Mouse (Mus musculus): ENCODE results near the gene Ccr7. TPM values are rescaled to one million over a fixed set of nuclear protein-coding genes. Genes with fewer than 3 reads are reported as not detected.

The Ccr7 gene
- polyA plus RNA-seq, 1 experiment from 2014 or later, result 0.41 TPM

DNA sequence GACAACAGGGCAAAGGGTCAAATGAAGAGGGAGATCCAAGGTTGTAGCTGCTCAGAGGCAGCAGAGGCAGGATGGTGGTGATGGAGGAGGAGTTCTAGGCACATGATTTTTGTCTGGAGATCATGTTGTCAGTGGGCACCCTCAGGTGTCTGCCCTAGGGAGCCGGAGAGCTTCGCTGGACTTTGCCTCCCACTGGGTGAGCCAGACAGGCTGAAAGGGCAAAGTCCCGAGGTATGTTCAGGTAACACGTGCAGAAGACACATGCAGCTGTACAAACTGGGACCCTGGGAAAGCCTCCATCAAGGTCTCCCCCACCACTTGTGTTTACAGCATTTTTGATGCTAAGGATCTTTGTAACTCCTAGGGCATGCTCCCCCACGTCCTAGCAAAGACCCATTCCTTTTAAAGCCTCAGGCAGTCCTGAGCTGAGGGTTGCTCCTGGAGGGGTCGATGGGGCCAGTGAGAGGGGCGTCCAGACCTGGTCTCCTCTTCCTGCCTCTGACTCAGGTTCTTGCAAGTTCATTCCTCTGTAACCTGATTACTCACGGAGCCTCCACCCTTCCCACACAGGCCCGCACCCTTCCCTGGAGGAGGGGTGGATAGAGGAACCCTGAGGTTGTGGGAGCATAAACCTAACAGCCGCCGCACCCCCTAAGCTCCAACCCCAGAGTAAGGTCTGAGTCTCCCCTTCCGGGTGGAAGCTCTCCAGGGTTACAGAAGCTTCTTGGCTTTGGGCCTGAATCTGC, 48.7 kb downstream of the Ccr7 start:
- Histone ChIP-seq H3K4me3 (ENCODE audit: low read depth, low read length) (no peak overlapping the region), H3K27me3 (ENCODE audit: control insufficient read depth, insufficient read depth, low read length) (no peaks in the 10 kb centered on the region), H3K36me3 (ENCODE audit: control insufficient read depth, insufficient read depth, low read length) (no peaks in the 10 kb centered on the region), H3K4me1 (ENCODE audit: control insufficient read depth, insufficient read depth, low read length) (0 out of 2 replicates have a peak, but pooled peaks cover 5% of the 10 kb centered on the region), H3K9me3 (ENCODE audit: control insufficient read depth, low read length) (no peaks in the 10 kb centered on the region), H3K27ac (ENCODE audit: low read depth, low read length) (no peak overlapping the region), H3K9ac (ENCODE audit: low read length) (peak overlapping the region; percentile 6; the same call in 1 of the 2 replicates), H3K4me2 (ENCODE audit: low read depth) (no peak overlapping the region)
- ATAC-seq (ENCODE audit: insufficient read depth, low FRiP score, low TSS enrichment) (no peak), DNase-seq (ENCODE audit: low spot score) (no peak)
- WGBS, result 68% methylated on average over 12 of the region's 12 CpGs

GRCm38 (mm10) chr11:99104609-99105410, 50.1 kb downstream of the Ccr7 start:
- Histone ChIP-seq H3K27ac (ENCODE audit: low read depth, low read length) (no peak overlapping the region), H3K4me1 (ENCODE audit: control insufficient read depth, insufficient read depth, low read length) (0 out of 2 replicates have a peak, but pooled peaks cover 5% of the 10 kb centered on the region), H3K4me2 (ENCODE audit: low read depth) (no peak overlapping the region), H3K4me3 (ENCODE audit: low read depth, low read length) (no peak overlapping the region), H3K9me3 (ENCODE audit: control insufficient read depth, low read length) (no peaks in the 10 kb centered on the region), H3K36me3 (ENCODE audit: control insufficient read depth, insufficient read depth, low read length) (no peaks in the 10 kb centered on the region), H3K9ac (ENCODE audit: low read length) (no peak overlapping the region), H3K27me3 (ENCODE audit: control insufficient read depth, insufficient read depth, low read length) (no peaks in the 10 kb centered on the region)
- 71% methylated on average over 9 of the region's 9 CpGs for WGBS
- DNase-seq (ENCODE audit: low spot score) (no peak), ATAC-seq (ENCODE audit: insufficient read depth, low FRiP score, low TSS enrichment) (no peak)

- H3K36me3 ChIP-seq (ENCODE audit: control insufficient read depth, insufficient read depth, low read length), result no peaks in the 10 kb centered on the region
- H3K27ac ChIP-seq (ENCODE audit: low read depth, low read length), result no peak overlapping the region
- 0 out of 2 replicates have a peak, but pooled peaks cover 5% of the 10 kb centered on the region for H3K4me1 ChIP-seq (ENCODE audit: control insufficient read depth, insufficient read depth, low read length)
- H3K27me3 ChIP-seq (ENCODE audit: control insufficient read depth, insufficient read depth, low read length), result no peaks in the 10 kb centered on the region
- H3K4me2 ChIP-seq (ENCODE audit: low read depth), result no peak overlapping the region
- ATAC-seq (ENCODE audit: insufficient read depth, low FRiP score, low TSS enrichment) (no peak), DNase-seq (ENCODE audit: low spot score) (no peak)
- H3K9ac ChIP-seq (ENCODE audit: low read length), result no peak overlapping the region
- WGBS, result 87% methylated on average over 9 of the region's 9 CpGs
- no peaks in the 10 kb centered on the region for H3K9me3 ChIP-seq (ENCODE audit: control insufficient read depth, low read length)
- H3K4me3 ChIP-seq (ENCODE audit: low read depth, low read length), result no peak overlapping the region
Observed at GRCm38 (mm10) chr11:99102575-99103270, 52.2 kb downstream of the Ccr7 start.

- no peaks in the 10 kb centered on the region for H3K36me3 ChIP-seq (ENCODE audit: control insufficient read depth, insufficient read depth, low read length)
- WGBS, result 91% methylated on average over 8 of the region's 8 CpGs
- H3K4me2 ChIP-seq (ENCODE audit: low read depth), result no peak overlapping the region
- H3K4me1 ChIP-seq (ENCODE audit: control insufficient read depth, insufficient read depth, low read length), result no peaks in the 10 kb centered on the region
- no peak overlapping the region for H3K27ac ChIP-seq (ENCODE audit: low read depth, low read length)
- no peak for DNase-seq (ENCODE audit: low spot score)
- no peak overlapping the region for H3K4me3 ChIP-seq (ENCODE audit: low read depth, low read length)
- no peaks in the 10 kb centered on the region for H3K27me3 ChIP-seq (ENCODE audit: control insufficient read depth, insufficient read depth, low read length)
- no peaks in the 10 kb centered on the region for H3K9me3 ChIP-seq (ENCODE audit: control insufficient read depth, low read length)
- no peak overlapping the region for H3K9ac ChIP-seq (ENCODE audit: low read length)
- no peak for ATAC-seq (ENCODE audit: insufficient read depth, low FRiP score, low TSS enrichment)
Observed at GRCm38 (mm10) chr11:99101693-99102092, 53.2 kb downstream of the Ccr7 start.

DNA sequence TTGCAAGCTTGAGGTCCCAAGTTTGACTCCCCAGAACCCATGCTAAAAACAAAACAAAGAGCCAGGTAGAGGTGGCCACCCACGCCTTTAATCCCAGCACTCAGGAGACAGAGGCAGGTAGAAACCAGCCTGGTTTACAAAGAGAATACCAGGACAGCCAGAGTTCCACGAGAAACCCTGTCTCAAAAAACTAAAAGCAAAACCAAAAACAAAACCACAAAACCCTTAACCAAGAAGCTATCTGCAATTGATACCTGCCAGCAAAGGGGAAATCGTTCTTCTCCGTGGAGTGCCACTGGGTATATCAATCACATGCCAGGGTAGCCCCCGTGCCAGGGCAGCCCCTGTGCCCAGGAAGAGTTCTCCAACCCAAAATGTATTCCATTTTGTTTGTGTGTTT, 54.7 kb downstream of the Ccr7 start:
- H3K9ac ChIP-seq (ENCODE audit: low read length), result no peak overlapping the region
- no peak overlapping the region for H3K4me3 ChIP-seq (ENCODE audit: low read depth, low read length)
- WGBS, result 82% methylated on average over 5 of the region's 5 CpGs
- DNase-seq (ENCODE audit: low spot score), result no peak
- no peaks in the 10 kb centered on the region for H3K9me3 ChIP-seq (ENCODE audit: control insufficient read depth, low read length)
- no peaks in the 10 kb centered on the region for H3K36me3 ChIP-seq (ENCODE audit: control insufficient read depth, insufficient read depth, low read length)
- ATAC-seq (ENCODE audit: insufficient read depth, low FRiP score, low TSS enrichment), result no peak
- H3K4me1 ChIP-seq (ENCODE audit: control insufficient read depth, insufficient read depth, low read length), result no peaks in the 10 kb centered on the region
- H3K4me2 ChIP-seq (ENCODE audit: low read depth), result no peak overlapping the region
- H3K27ac ChIP-seq (ENCODE audit: low read depth, low read length), result no peak overlapping the region
- no peaks in the 10 kb centered on the region for H3K27me3 ChIP-seq (ENCODE audit: control insufficient read depth, insufficient read depth, low read length)

GRCm38 (mm10) chr11:99099516-99099915, 55.4 kb downstream of the Ccr7 start:
- no peak overlapping the region for H3K4me3 ChIP-seq (ENCODE audit: low read depth, low read length)
- no peak overlapping the region for H3K9ac ChIP-seq (ENCODE audit: low read length)
- no peak for DNase-seq (ENCODE audit: low spot score)
- no peaks in the 10 kb centered on the region for H3K9me3 ChIP-seq (ENCODE audit: control insufficient read depth, low read length)
- H3K4me1 ChIP-seq (ENCODE audit: control insufficient read depth, insufficient read depth, low read length), result no peaks in the 10 kb centered on the region
- H3K36me3 ChIP-seq (ENCODE audit: control insufficient read depth, insufficient read depth, low read length), result no peaks in the 10 kb centered on the region
- H3K4me2 ChIP-seq (ENCODE audit: low read depth), result no peak overlapping the region
- H3K27ac ChIP-seq (ENCODE audit: low read depth, low read length), result no peak overlapping the region
- 85% methylated on average over 7 of the region's 7 CpGs for WGBS
- ATAC-seq (ENCODE audit: insufficient read depth, low FRiP score, low TSS enrichment), result no peak
- no peaks in the 10 kb centered on the region for H3K27me3 ChIP-seq (ENCODE audit: control insufficient read depth, insufficient read depth, low read length)

DNA sequence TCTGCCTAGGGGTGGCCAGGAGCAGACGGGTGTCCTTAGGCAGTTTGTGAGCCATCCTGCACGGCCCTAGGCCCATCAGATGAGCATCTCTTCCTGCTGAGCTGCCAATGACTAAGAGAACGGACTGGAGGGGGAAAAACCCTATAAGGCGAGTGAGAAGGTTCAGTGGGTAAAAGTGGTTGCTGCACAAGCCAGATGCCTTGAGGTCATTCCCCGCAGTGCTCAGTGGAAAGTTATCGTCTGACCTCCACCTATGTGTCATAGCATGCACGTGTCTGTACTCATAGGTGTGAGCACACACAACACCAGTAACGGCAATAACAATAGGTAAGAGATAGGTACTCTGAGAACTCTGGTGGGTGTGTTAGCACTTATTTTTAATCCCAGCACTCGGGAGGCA, 56.0 kb downstream of the Ccr7 start:
- H3K9ac ChIP-seq (ENCODE audit: low read length), result no peak overlapping the region
- DNase-seq (ENCODE audit: low spot score) (no peak), ATAC-seq (ENCODE audit: insufficient read depth, low FRiP score, low TSS enrichment) (no peak)
- H3K27ac ChIP-seq (ENCODE audit: low read depth, low read length), result no peak overlapping the region
- no peaks in the 10 kb centered on the region for H3K4me1 ChIP-seq (ENCODE audit: control insufficient read depth, insufficient read depth, low read length)
- H3K36me3 ChIP-seq (ENCODE audit: control insufficient read depth, insufficient read depth, low read length), result no peaks in the 10 kb centered on the region
- no peak overlapping the region for H3K4me2 ChIP-seq (ENCODE audit: low read depth)
- no peak overlapping the region for H3K4me3 ChIP-seq (ENCODE audit: low read depth, low read length)
- WGBS, result 90% methylated on average over 9 of the region's 9 CpGs
- no peaks in the 10 kb centered on the region for H3K27me3 ChIP-seq (ENCODE audit: control insufficient read depth, insufficient read depth, low read length)
- H3K9me3 ChIP-seq (ENCODE audit: control insufficient read depth, low read length), result no peaks in the 10 kb centered on the region

- 84% methylated on average over 8 of the region's 8 CpGs for WGBS
- DNase-seq (ENCODE audit: low spot score), result no peak
- no peak overlapping the region for H3K9ac ChIP-seq (ENCODE audit: low read length)
Observed at GRCm38 (mm10) chr11:99096996-99097774, 57.7 kb downstream of the Ccr7 start.

More at GRCm38 (mm10) chr11:99096996-99097774, 57.7 kb downstream of the Ccr7 start:
- Histone ChIP-seq H3K27me3 (ENCODE audit: control insufficient read depth, insufficient read depth, low read length) (no peaks in the 10 kb centered on the region), H3K27ac (ENCODE audit: low read depth, low read length) (no peak overlapping the region), H3K4me3 (ENCODE audit: low read depth, low read length) (no peak overlapping the region), H3K9me3 (ENCODE audit: control insufficient read depth, low read length) (no peaks in the 10 kb centered on the region), H3K4me1 (ENCODE audit: control insufficient read depth, insufficient read depth, low read length) (no peaks in the 10 kb centered on the region), H3K4me2 (ENCODE audit: low read depth) (no peak overlapping the region), H3K36me3 (ENCODE audit: control insufficient read depth, insufficient read depth, low read length) (no peaks in the 10 kb centered on the region)
- ATAC-seq (ENCODE audit: insufficient read depth, low FRiP score, low TSS enrichment), result no peak

Data from neural tube, embryonic 11.5 days (tissue).